Mouse (Mus musculus): ENCODE results near the gene Wwc1. TPM values are rescaled to one million over a fixed set of nuclear protein-coding genes. Genes with fewer than 3 reads are reported as not detected.

Gene Wwc1
- total RNA-seq, 2 experiments from 2014 or later: not detected

GRCm38 (mm10) chr11:35974632-35975450 lies 5.5 kb downstream of the Wwc1 start:
- ATAC-seq (replicated peaks; ENCODE audit: poor library complexity, severe bottlenecking): no peak

GRCm38 (mm10) chr11:35973135-35973534 lies 7.2 kb downstream of the Wwc1 start:
- no peak for ATAC-seq (replicated peaks; ENCODE audit: poor library complexity, severe bottlenecking)

GRCm38 (mm10) chr11:35972270-35972931 lies 7.9 kb downstream of the Wwc1 start:
- no peak for ATAC-seq (replicated peaks; ENCODE audit: poor library complexity, severe bottlenecking)

- ATAC-seq (replicated peaks; ENCODE audit: poor library complexity, severe bottlenecking): no peak
Measured at GRCm38 (mm10) chr11:35970806-35971705, 9.3 kb downstream of the Wwc1 start.

GRCm38 (mm10) chr11:35968291-35968690 lies 12.0 kb downstream of the Wwc1 start:
- ATAC-seq (replicated peaks; ENCODE audit: poor library complexity, severe bottlenecking): no peak

GRCm38 (mm10) chr11:35963981-35964549 lies 16.3 kb downstream of the Wwc1 start:
- ATAC-seq (replicated peaks; ENCODE audit: poor library complexity, severe bottlenecking): no peak

- ATAC-seq (replicated peaks; ENCODE audit: poor library complexity, severe bottlenecking): no peak
Measured at GRCm38 (mm10) chr11:35963554-35963953, 16.8 kb downstream of the Wwc1 start.

- no peak for ATAC-seq (replicated peaks; ENCODE audit: poor library complexity, severe bottlenecking)
Measured at GRCm38 (mm10) chr11:35962431-35962830, 17.9 kb downstream of the Wwc1 start.

- ATAC-seq (replicated peaks; ENCODE audit: poor library complexity, severe bottlenecking): no peak
Measured at GRCm38 (mm10) chr11:35959270-35959669, 21.1 kb downstream of the Wwc1 start.

GRCm38 (mm10) chr11:35955572-35955971 lies 24.8 kb downstream of the Wwc1 start:
- ATAC-seq (replicated peaks; ENCODE audit: poor library complexity, severe bottlenecking): no peak

GRCm38 (mm10) chr11:35953179-35953578 lies 27.1 kb downstream of the Wwc1 start:
- ATAC-seq (replicated peaks; ENCODE audit: poor library complexity, severe bottlenecking): no peak

GRCm38 (mm10) chr11:35951727-35952065 lies 28.6 kb downstream of the Wwc1 start:
- ATAC-seq (replicated peaks; ENCODE audit: poor library complexity, severe bottlenecking): no peak

GRCm38 (mm10) chr11:35951058-35951726 lies 29.1 kb downstream of the Wwc1 start:
- no peak for ATAC-seq (replicated peaks; ENCODE audit: poor library complexity, severe bottlenecking)

- ATAC-seq (replicated peaks; ENCODE audit: poor library complexity, severe bottlenecking): no peak
Measured at GRCm38 (mm10) chr11:35950466-35950865, 29.9 kb downstream of the Wwc1 start.

GRCm38 (mm10) chr11:35950011-35950410 lies 30.3 kb downstream of the Wwc1 start:
- ATAC-seq (replicated peaks; ENCODE audit: poor library complexity, severe bottlenecking): no peak

GRCm38 (mm10) chr11:35948457-35948881 lies 31.9 kb downstream of the Wwc1 start:
- ATAC-seq (replicated peaks; ENCODE audit: poor library complexity, severe bottlenecking): no peak

GRCm38 (mm10) chr11:35947944-35948343 lies 32.4 kb downstream of the Wwc1 start:
- no peak for ATAC-seq (replicated peaks; ENCODE audit: poor library complexity, severe bottlenecking)

- ATAC-seq (replicated peaks; ENCODE audit: poor library complexity, severe bottlenecking): no peak
Measured at GRCm38 (mm10) chr11:35945187-35945586, 35.1 kb downstream of the Wwc1 start.

- no peak for ATAC-seq (replicated peaks; ENCODE audit: poor library complexity, severe bottlenecking)
Measured at GRCm38 (mm10) chr11:35941641-35942040, 38.7 kb downstream of the Wwc1 start.

- ATAC-seq (replicated peaks; ENCODE audit: poor library complexity, severe bottlenecking): no peak
Measured at GRCm38 (mm10) chr11:35941064-35941463, 39.3 kb downstream of the Wwc1 start.
